Comparison of ENCODE assay signal across 10 mouse cellular contexts in genomic region chr9:73934844-73935243, GRCm38 (mm10). TPM values are rescaled to one million over a fixed set of nuclear protein-coding genes. Genes with fewer than 3 reads are reported as not detected.
A peak's percentile ranks its signal among the peaks of the same experiment; 100 is the strongest.
DNase-seq lines count a peak whose midpoint lies in the region; ATAC-seq and TF ChIP-seq lines count a peak whose summit lies in the region.
"Had no signal": no experiment of that assay in that cellular context is flagged by ENCODE, and none has a peak within 500 bp of the region (broad histone marks: within the 10 kb centered on the region; RNA-seq: fewer than 3 reads in every experiment).

No protein-coding gene starts in this region.

- H3K4me1 ChIP-seq in heart, embryonic 12.5 days (replicated peaks), result no peaks in the 10 kb centered on the region
- no peaks in the 10 kb centered on the region for H3K4me1 ChIP-seq in heart, embryonic 11.5 days (ENCODE audit: control insufficient read depth, insufficient read depth, low read length)
- no peaks in the 10 kb centered on the region for H3K4me1 ChIP-seq in limb, embryonic 14.5 days (ENCODE audit: control insufficient read depth, insufficient read depth, low read length)
- no peaks in the 10 kb centered on the region for H3K4me1 ChIP-seq in limb, embryonic 10.5 days
- H3K4me1 ChIP-seq in forebrain, postnatal 0 days (ENCODE audit: insufficient read depth), result no peaks in the 10 kb centered on the region
- H3K4me1 ChIP-seq: liver, embryonic 15.5 days had no signal

- H3K9ac ChIP-seq in heart, embryonic 12.5 days, result no peak overlapping the region
- H3K9ac ChIP-seq in heart, embryonic 11.5 days (ENCODE audit: low read depth, low read length), result no peak overlapping the region
- no peak overlapping the region for H3K9ac ChIP-seq in limb, embryonic 14.5 days (ENCODE audit: low read depth, low read length, severe bottlenecking)
- no peak overlapping the region for H3K9ac ChIP-seq in forebrain, postnatal 0 days
- H3K9ac ChIP-seq: liver, embryonic 15.5 days had no signal

- no peak overlapping the region for H3K4me2 ChIP-seq in heart, embryonic 12.5 days
- no peak overlapping the region for H3K4me2 ChIP-seq in heart, embryonic 11.5 days
- no peak overlapping the region for H3K4me2 ChIP-seq in limb, embryonic 14.5 days (replicated peaks; ENCODE audit: low read depth, low read length, severe bottlenecking)
- no peak overlapping the region for H3K4me2 ChIP-seq in forebrain, postnatal 0 days (ENCODE audit: low read depth)
- H3K4me2 ChIP-seq: liver, embryonic 15.5 days had no signal

- H3K27me3 ChIP-seq in heart, embryonic 12.5 days (replicated peaks), result no peaks in the 10 kb centered on the region
- H3K27me3 ChIP-seq in heart, embryonic 11.5 days (ENCODE audit: control insufficient read depth, insufficient read depth, low read length), result no peaks in the 10 kb centered on the region
- H3K27me3 ChIP-seq in limb, embryonic 14.5 days (ENCODE audit: control insufficient read depth, insufficient read depth, low read length), result no peaks in the 10 kb centered on the region
- H3K27me3 ChIP-seq in limb, embryonic 10.5 days (ENCODE audit: low read depth, poor library complexity, severe bottlenecking), result no peaks in the 10 kb centered on the region
- H3K27me3 ChIP-seq in forebrain, postnatal 0 days (ENCODE audit: insufficient read depth, low read length), result no peaks in the 10 kb centered on the region
- H3K27me3 ChIP-seq: liver, embryonic 15.5 days had no signal

- WGBS in heart, embryonic 12.5 days, result 30% methylated on average over 4 of the region's 4 CpGs
- WGBS in heart, embryonic 11.5 days (ENCODE audit: insufficient replicate concordance), result 53% methylated on average over 4 of the region's 4 CpGs
- WGBS in limb, embryonic 14.5 days, result 47% methylated on average over 4 of the region's 4 CpGs
- WGBS in limb, embryonic 10.5 days, result 95% methylated on average over 4 of the region's 4 CpGs
- WGBS in forebrain, postnatal 0 days, result 24% methylated on average over 4 of the region's 4 CpGs

- 0 out of 2 replicates have a peak, but pooled peaks have one; percentile 29 for ATAC-seq in heart, embryonic 12.5 days (ENCODE audit: insufficient number of reproducible peaks, low FRiP score)
- ATAC-seq in heart, embryonic 11.5 days (replicated peaks; ENCODE audit: insufficient number of reproducible peaks, low FRiP score, low TSS enrichment), result no peak
- no peak for ATAC-seq in limb, embryonic 14.5 days (ENCODE audit: low FRiP score, low read depth)
- ATAC-seq in cerebellum, adult (ENCODE audit: insufficient number of reproducible peaks, low FRiP score, low TSS enrichment), result peak; percentile 36; the same call in 1 of the 2 replicates
- peak; percentile 69 for ATAC-seq in forebrain, postnatal 0 days
- ATAC-seq in CD4-positive, CD25-positive, alpha-beta regulatory T cell, adult 4 months, result no peak
- ATAC-seq: inflammation-experienced regulatory T-cells, adult 6 months had no signal

- no peak overlapping the region for H3K27ac ChIP-seq in heart, embryonic 12.5 days (ENCODE audit: poor library complexity, severe bottlenecking)
- H3K27ac ChIP-seq in heart, embryonic 11.5 days (ENCODE audit: low read depth, low read length), result no peak overlapping the region
- no peak overlapping the region for H3K27ac ChIP-seq in limb, embryonic 14.5 days (replicated peaks; ENCODE audit: low read depth, low read length)
- H3K27ac ChIP-seq in limb, embryonic 10.5 days, result no peak overlapping the region
- no peak overlapping the region for H3K27ac ChIP-seq in forebrain, postnatal 0 days (ENCODE audit: low read depth, low read length)
- H3K27ac ChIP-seq: liver, embryonic 15.5 days had no signal

- peaks cover 26% of the 10 kb centered on the region; the same call in 1 of the 2 replicates for H3K36me3 ChIP-seq in heart, embryonic 12.5 days
- no peaks in the 10 kb centered on the region for H3K36me3 ChIP-seq in heart, embryonic 11.5 days (ENCODE audit: control insufficient read depth, insufficient read depth, low read length)
- no peaks in the 10 kb centered on the region for H3K36me3 ChIP-seq in limb, embryonic 14.5 days (ENCODE audit: control insufficient read depth, insufficient read depth, low read length)
- no peaks in the 10 kb centered on the region for H3K36me3 ChIP-seq in limb, embryonic 10.5 days
- no peaks in the 10 kb centered on the region for H3K36me3 ChIP-seq in forebrain, postnatal 0 days (ENCODE audit: insufficient read depth)
- H3K36me3 ChIP-seq: liver, embryonic 15.5 days had no signal

- DNase-seq in limb, embryonic 14.5 days (ENCODE audit: low spot score), result peak; percentile 56
- no peak for DNase-seq in limb, embryonic 10.5 days (ENCODE audit: low spot score)
- DNase-seq in forebrain, postnatal 0 days, result peak; percentile 80
- DNase-seq in gastrocnemius, adult 18-20 months (ENCODE audit: low spot score), result no peak

- no peak for TF ChIP-seq POLR2A in limb, embryonic 14.5 days (IDR thresholded peaks at IDR 0.05; ENCODE audit: borderline replicate concordance, extremely low read depth, insufficient read depth, insufficient read length)

- TF ChIP-seq CTCF in forebrain, postnatal 0 days (IDR thresholded peaks at IDR 0.05; ENCODE audit: low read depth), result no peak

- H3K9me3 ChIP-seq in heart, embryonic 12.5 days (replicated peaks), result no peaks in the 10 kb centered on the region
- no peaks in the 10 kb centered on the region for H3K9me3 ChIP-seq in heart, embryonic 11.5 days (replicated peaks; ENCODE audit: control insufficient read depth, low read length)
- H3K9me3 ChIP-seq in limb, embryonic 14.5 days (ENCODE audit: control insufficient read depth, low read length), result no peaks in the 10 kb centered on the region
- no peaks in the 10 kb centered on the region for H3K9me3 ChIP-seq in limb, embryonic 10.5 days (replicated peaks)
- no peaks in the 10 kb centered on the region for H3K9me3 ChIP-seq in forebrain, postnatal 0 days (ENCODE audit: low read length)
- H3K9me3 ChIP-seq: liver, embryonic 15.5 days had no signal

- no peak overlapping the region for H3K4me3 ChIP-seq in heart, embryonic 12.5 days
- no peak overlapping the region for H3K4me3 ChIP-seq in heart, embryonic 11.5 days (ENCODE audit: low read depth, low read length)
- H3K4me3 ChIP-seq in limb, embryonic 14.5 days (replicated peaks; ENCODE audit: low read length), result no peak overlapping the region
- no peak overlapping the region for H3K4me3 ChIP-seq in limb, embryonic 10.5 days
- no peak overlapping the region for H3K4me3 ChIP-seq in forebrain, postnatal 0 days (ENCODE audit: low read depth, low read length)
- H3K4me3 ChIP-seq: liver, embryonic 15.5 days had no signal

RNA-seq across cellular contexts. Expression of gene Unc13c, which starts 33.9 kb away (rescaled TPM):
- polyA plus RNA-seq in heart, embryonic 12.5 days (2016; fragmentation: Nextera tagmentation; extraction: Ambion mirVana), result 2.6 TPM in 2 replicates
- polyA plus RNA-seq in heart, embryonic 11.5 days (2014; fragmentation: Nextera tagmentation; extraction: Ambion mirVana), result 1.3 and 2.4 TPM in 2 replicates
- polyA plus RNA-seq in limb, embryonic 14.5 days (2012; rRNA removed), result 0.56 and 0.73 TPM in 2 replicates
- polyA plus RNA-seq in limb, embryonic 14.5 days (2014; fragmentation: Nextera tagmentation; extraction: Ambion mirVana), result 1.3 and 1.5 TPM in 2 replicates
- polyA plus RNA-seq in limb, embryonic 10.5 days (2016; fragmentation: Nextera tagmentation; extraction: Ambion mirVana), result 0.09 TPM in 2 replicates
- 9.6 and 11.8 TPM in 2 replicates for total RNA-seq in forebrain, postnatal 0 days (2014; rRNA removed)
- polyA plus RNA-seq in forebrain, postnatal 0 days (2015; fragmentation: Nextera tagmentation; extraction: Ambion mirVana), result 2.2 and 3.8 TPM in 2 replicates
- total RNA-seq in gastrocnemius, adult 18-20 months (2021), result under 1 TPM; 0.16 to 0.17 TPM
- polyA plus RNA-seq in CD4-positive, CD25-positive, alpha-beta regulatory T cell, adult 4 months (2017; shearing (Covaris generic)), result not detected
- polyA plus RNA-seq: inflammation-experienced regulatory T-cells, adult 6 months had no signal

Comparison
In these comparisons a context has a peak if more than half of its experiments do, and no peak if none do; other contexts are left out.
1. ATAC-seq: peak in heart, embryonic 12.5 days (single experiment), cerebellum, adult (single experiment) and forebrain, postnatal 0 days (single experiment); none in heart, embryonic 11.5 days (single experiment), limb, embryonic 14.5 days (single experiment) and CD4-positive, CD25-positive, alpha-beta regulatory T cell, adult 4 months (single experiment).
2. DNase-seq: peak in limb, embryonic 14.5 days (single experiment) and forebrain, postnatal 0 days (single experiment); none in limb, embryonic 10.5 days (single experiment) and gastrocnemius, adult 18-20 months (single experiment).